Mouse (Mus musculus): ENCODE results near the gene Amdhd2. TPM values are rescaled to one million over a fixed set of nuclear protein-coding genes. Genes with fewer than 3 reads are reported as not detected.

Gene Amdhd2
- polyA plus RNA-seq, 1 experiment = 26.6 TPM

- Histone ChIP-seq H3K4me3 (ENCODE audit: insufficient read depth, low read length) (no peak overlapping the region), H3K4me1 (ENCODE audit: control insufficient read depth, insufficient read depth, low read length) (no peaks in the 10 kb centered on the region), H3K27ac (ENCODE audit: insufficient read depth, low read length) (no peak overlapping the region)
- TF ChIP-seq CTCF (IDR thresholded peaks at IDR 0.05; ENCODE audit: borderline replicate concordance, insufficient read depth, low read length) (peak; percentile 66; the same call in 1 of the 2 replicates), POLR2A (IDR thresholded peaks at IDR 0.05; ENCODE audit: low read depth, low read length) (no peak)
Observed at GRCm38 (mm10) chr17:24173423-24173822, 9.9 kb upstream of the Amdhd2 start.

DNA sequence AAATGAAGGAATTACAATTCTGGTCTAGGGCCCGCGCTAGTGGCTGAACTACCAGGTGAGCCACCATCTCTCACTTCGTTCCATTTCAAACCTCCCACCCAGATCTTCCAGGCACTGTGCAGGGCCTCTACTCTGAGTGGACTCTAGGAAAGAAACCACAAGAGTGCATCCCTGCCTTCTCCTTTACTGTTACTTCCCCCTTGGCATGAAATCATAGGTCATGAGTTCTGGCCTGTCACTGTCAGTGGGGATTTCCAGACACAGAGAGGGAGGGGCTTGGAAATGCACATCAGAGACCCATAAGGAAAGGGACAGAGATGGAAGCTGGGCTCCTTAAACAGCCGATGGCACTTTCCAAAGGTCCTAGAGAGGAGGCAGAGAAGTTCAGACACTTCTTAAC is 8.2 kb upstream of the Amdhd2 start:
- 0 out of 2 replicates have a peak, but pooled peaks cover 3% of the 10 kb centered on the region for H3K4me1 ChIP-seq (ENCODE audit: control insufficient read depth, insufficient read depth, low read length)
- no peak overlapping the region for H3K4me3 ChIP-seq (ENCODE audit: insufficient read depth, low read length)
- no peak overlapping the region for H3K27ac ChIP-seq (ENCODE audit: insufficient read depth, low read length)
- TF ChIP-seq CTCF (IDR thresholded peaks at IDR 0.05; ENCODE audit: borderline replicate concordance, insufficient read depth, low read length) (no peak), POLR2A (IDR thresholded peaks at IDR 0.05; ENCODE audit: low read depth, low read length) (no peak)

GRCm38 (mm10) chr17:24170729-24171128 is 7.2 kb upstream of the Amdhd2 start:
- Histone ChIP-seq H3K4me3 (ENCODE audit: insufficient read depth, low read length) (no peak overlapping the region), H3K27ac (ENCODE audit: insufficient read depth, low read length) (no peak overlapping the region), H3K4me1 (ENCODE audit: control insufficient read depth, insufficient read depth, low read length) (peaks cover 3% of the 10 kb centered on the region; the same call in 1 of the 2 replicates)
- TF ChIP-seq CTCF (IDR thresholded peaks at IDR 0.05; ENCODE audit: borderline replicate concordance, insufficient read depth, low read length) (no peak), POLR2A (IDR thresholded peaks at IDR 0.05; ENCODE audit: low read depth, low read length) (no peak)

DNA sequence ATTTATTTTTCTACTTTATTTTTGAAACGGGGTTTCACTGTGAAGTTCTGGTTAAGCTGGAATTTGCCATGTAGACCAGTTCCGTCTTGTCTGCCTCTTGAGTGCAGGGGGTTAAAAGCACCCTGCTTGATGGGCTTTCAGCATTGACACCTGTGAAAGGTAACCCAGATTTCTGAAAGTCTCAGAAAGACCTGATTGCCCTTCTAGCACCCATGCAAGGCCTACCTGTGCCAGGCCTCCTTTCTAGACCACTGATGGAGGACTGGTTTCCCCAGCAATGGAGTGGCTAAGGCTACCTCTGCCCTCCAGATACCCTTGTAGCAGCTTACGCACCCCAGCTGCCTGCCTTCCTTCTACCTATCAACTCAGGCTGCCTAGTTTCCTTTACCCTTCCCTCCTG is 6.6 kb upstream of the Amdhd2 start:
- TF ChIP-seq POLR2A (IDR thresholded peaks at IDR 0.05; ENCODE audit: low read depth, low read length) (no peak), CTCF (IDR thresholded peaks at IDR 0.05; ENCODE audit: borderline replicate concordance, insufficient read depth, low read length) (no peak)
- Histone ChIP-seq H3K4me1 (ENCODE audit: control insufficient read depth, insufficient read depth, low read length) (peaks cover 6% of the 10 kb centered on the region), H3K27ac (ENCODE audit: insufficient read depth, low read length) (no peak overlapping the region), H3K4me3 (ENCODE audit: insufficient read depth, low read length) (peak overlapping the region; percentile 78)

- Histone ChIP-seq H3K4me3 (ENCODE audit: insufficient read depth, low read length) (peak within 1 kb of the TSS; percentile 78), H3K4me1 (ENCODE audit: control insufficient read depth, insufficient read depth, low read length) (peaks cover 8% of the 10 kb centered on the region)
- TF ChIP-seq CTCF (IDR thresholded peaks at IDR 0.05; ENCODE audit: borderline replicate concordance, insufficient read depth, low read length) = no peak
- TF ChIP-seq POLR2A (IDR thresholded peaks at IDR 0.05; ENCODE audit: low read depth, low read length) = peak; percentile 98
Observed at GRCm38 (mm10) chr17:24169317-24170065, 5.9 kb upstream of the Amdhd2 start, which contains the start of gene Atp6v0c. Gene Atp6v0c, minus strand, starts transcription at chr17:24169702.

DNA sequence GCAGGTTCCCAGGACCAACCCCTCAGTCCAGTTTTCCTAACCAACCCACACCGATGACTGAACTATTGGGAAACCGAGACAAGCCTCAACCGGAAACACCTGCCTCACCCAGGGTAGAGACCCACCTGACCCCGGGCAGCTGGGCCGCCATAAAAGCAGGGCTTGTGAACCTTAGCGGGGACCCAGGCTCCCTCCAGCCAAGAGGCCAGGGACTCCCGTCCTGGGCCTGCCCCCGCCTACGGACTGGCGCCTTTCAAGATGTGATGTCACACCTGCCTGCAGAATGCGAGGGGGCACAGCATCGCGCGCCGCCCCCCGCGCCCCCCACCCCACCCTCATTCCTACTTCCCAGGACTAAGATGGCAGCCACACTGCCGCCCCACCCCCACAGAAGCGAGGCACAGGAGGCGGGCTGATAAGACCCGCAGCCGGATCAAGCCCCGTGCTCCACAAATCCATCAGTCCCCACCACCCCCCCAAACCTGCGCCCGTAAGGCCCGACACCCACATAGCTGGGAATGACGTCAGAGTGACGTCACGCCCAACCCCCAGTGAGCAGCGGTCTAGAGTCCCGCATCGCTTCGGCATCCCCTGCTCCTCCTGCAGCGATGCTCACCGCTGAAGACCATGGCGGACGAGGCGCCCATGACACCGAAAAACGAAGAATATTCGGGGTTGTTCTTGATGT is 5.2 kb upstream of the Amdhd2 start:
- Histone ChIP-seq H3K4me3 (ENCODE audit: insufficient read depth, low read length) (peak overlapping the region; percentile 78), H3K4me1 (ENCODE audit: control insufficient read depth, insufficient read depth, low read length) (peaks cover 8% of the 10 kb centered on the region), H3K27ac (ENCODE audit: insufficient read depth, low read length) (peak overlapping the region; percentile 95)
- no peak for TF ChIP-seq CTCF (IDR thresholded peaks at IDR 0.05; ENCODE audit: borderline replicate concordance, insufficient read depth, low read length)
- TF ChIP-seq POLR2A (IDR thresholded peaks at IDR 0.05; ENCODE audit: low read depth, low read length) = no peak

More at GRCm38 (mm10) chr17:24169317-24170065, 5.9 kb upstream of the Amdhd2 start, which contains the start of gene Atp6v0c:
- H3K27ac ChIP-seq (ENCODE audit: insufficient read depth, low read length) = peak within 1 kb of the TSS; percentile 95

- Histone ChIP-seq H3K4me3 (ENCODE audit: insufficient read depth, low read length) (peak overlapping the region; percentile 78), H3K4me1 (ENCODE audit: control insufficient read depth, insufficient read depth, low read length) (peaks cover 8% of the 10 kb centered on the region), H3K27ac (ENCODE audit: insufficient read depth, low read length) (no peak overlapping the region)
- TF ChIP-seq POLR2A (IDR thresholded peaks at IDR 0.05; ENCODE audit: low read depth, low read length) (no peak), CTCF (IDR thresholded peaks at IDR 0.05; ENCODE audit: borderline replicate concordance, insufficient read depth, low read length) (no peak)
Observed at GRCm38 (mm10) chr17:24167891-24168505, 4.4 kb upstream of the Amdhd2 start.

- no peak for TF ChIP-seq CTCF (IDR thresholded peaks at IDR 0.05; ENCODE audit: borderline replicate concordance, insufficient read depth, low read length)
- TF ChIP-seq POLR2A (IDR thresholded peaks at IDR 0.05; ENCODE audit: low read depth, low read length) = 0 out of 2 replicates have a peak, but pooled peaks have one; percentile 18
- Histone ChIP-seq H3K4me3 (ENCODE audit: insufficient read depth, low read length) (peak overlapping the region; percentile 78), H3K27ac (ENCODE audit: insufficient read depth, low read length) (no peak overlapping the region), H3K4me1 (ENCODE audit: control insufficient read depth, insufficient read depth, low read length) (peaks cover 8% of the 10 kb centered on the region)
Observed at GRCm38 (mm10) chr17:24167120-24167519, 3.6 kb upstream of the Amdhd2 start.

- TF ChIP-seq CTCF (IDR thresholded peaks at IDR 0.05; ENCODE audit: borderline replicate concordance, insufficient read depth, low read length) (no peak), POLR2A (IDR thresholded peaks at IDR 0.05; ENCODE audit: low read depth, low read length) (no peak)
- H3K4me3 ChIP-seq (ENCODE audit: insufficient read depth, low read length) = no peak overlapping the region
- H3K4me1 ChIP-seq (ENCODE audit: control insufficient read depth, insufficient read depth, low read length) = peaks cover 12% of the 10 kb centered on the region
- H3K27ac ChIP-seq (ENCODE audit: insufficient read depth, low read length) = no peak overlapping the region
Observed at GRCm38 (mm10) chr17:24164566-24165259, 1.1 kb upstream of the Amdhd2 start.
